Mouse (Mus musculus) ovary, postnatal 36 days (tissue): ENCODE measurements around the gene Tnfaip2.

Experiments used
- DNase-seq: peaks from one replicate; pipeline ENCODE4 v3.0.0; 2022; ENCODE audit warnings: low spot score, mixed read lengths

Gene Tnfaip2

GRCm38 (mm10) chr12:111478924-111479323 is 36.7 kb downstream of the Tnfaip2 start:
- no peak for DNase-seq

- peak; percentile 33 for DNase-seq
These were observed 37.6 kb downstream of the Tnfaip2 start for GRCm38 (mm10) chr12:111479917-111480316.

GRCm38 (mm10) chr12:111485046-111485651 is 42.9 kb downstream of the Tnfaip2 start:
- DNase-seq, result no peak

- no peak for DNase-seq
These were observed 43.5 kb downstream of the Tnfaip2 start, which contains the start of gene Gm266 for GRCm38 (mm10) chr12:111485652-111486306. TSS of gene Gm266 (minus strand) at chr12:111485823.

GRCm38 (mm10) chr12:111486455-111486854 is 44.2 kb downstream of the Tnfaip2 start:
- DNase-seq, result no peak

- DNase-seq, result no peak
These were observed 47.1 kb downstream of the Tnfaip2 start for GRCm38 (mm10) chr12:111489261-111489865.

- no peak for DNase-seq
These were observed 52.7 kb downstream of the Tnfaip2 start for GRCm38 (mm10) chr12:111494931-111495330.

GRCm38 (mm10) chr12:111497076-111497475 is 54.8 kb downstream of the Tnfaip2 start:
- DNase-seq, result no peak

GRCm38 (mm10) chr12:111499617-111500016 is 57.3 kb downstream of the Tnfaip2 start:
- no peak for DNase-seq

- no peak for DNase-seq
These were observed 58.5 kb downstream of the Tnfaip2 start for GRCm38 (mm10) chr12:111500725-111501124.

- DNase-seq, result no peak
These were observed 60.8 kb downstream of the Tnfaip2 start for GRCm38 (mm10) chr12:111503063-111503567.

- DNase-seq, result no peak
These were observed 61.3 kb downstream of the Tnfaip2 start for GRCm38 (mm10) chr12:111503571-111503970.
